Mouse (Mus musculus): ENCODE results near the gene Cdk14.

Gene Cdk14

GRCm38 (mm10) chr5:5185987-5186742 lies 233.9 kb downstream of the Cdk14 start:
- WGBS = 87% methylated on average over 3 of the region's 3 CpGs

- WGBS = 74% methylated on average over 2 of the region's 2 CpGs
Measured at GRCm38 (mm10) chr5:5180711-5181110, 239.4 kb downstream of the Cdk14 start.

- 73% methylated on average over 10 of the region's 10 CpGs for WGBS
Measured at GRCm38 (mm10) chr5:5176052-5176451, 244.1 kb downstream of the Cdk14 start.

GRCm38 (mm10) chr5:5175611-5176010 lies 244.5 kb downstream of the Cdk14 start:
- WGBS = 91% methylated on average over 1 of the region's 1 CpGs

- 68% methylated on average over 1 of the region's 1 CpGs for WGBS
Measured at GRCm38 (mm10) chr5:5175090-5175489, 245.0 kb downstream of the Cdk14 start.

GRCm38 (mm10) chr5:5166086-5166485 lies 254.0 kb downstream of the Cdk14 start:
- 58% methylated on average over 2 of the region's 2 CpGs for WGBS

- WGBS = 58% methylated on average over 5 of the region's 5 CpGs
Measured at GRCm38 (mm10) chr5:5164326-5164725, 255.8 kb downstream of the Cdk14 start.

- 65% methylated on average over 2 of the region's 2 CpGs for WGBS
Measured at GRCm38 (mm10) chr5:5163823-5164222, 256.3 kb downstream of the Cdk14 start.

GRCm38 (mm10) chr5:5159521-5159920 lies 260.6 kb downstream of the Cdk14 start:
- 44% methylated on average over 1 of the region's 1 CpGs for WGBS

GRCm38 (mm10) chr5:5139855-5140254 lies 280.3 kb downstream of the Cdk14 start:
- 64% methylated on average over 5 of the region's 5 CpGs for WGBS

- 63% methylated on average over 13 of the region's 13 CpGs for WGBS
Measured at GRCm38 (mm10) chr5:5134905-5135511, 285.1 kb downstream of the Cdk14 start.

GRCm38 (mm10) chr5:5134143-5134904 lies 285.8 kb downstream of the Cdk14 start:
- WGBS = 52% methylated on average over 6 of the region's 6 CpGs

GRCm38 (mm10) chr5:5128852-5129251 lies 291.3 kb downstream of the Cdk14 start:
- 57% methylated on average over 1 of the region's 1 CpGs for WGBS

GRCm38 (mm10) chr5:5124645-5125044 lies 295.5 kb downstream of the Cdk14 start:
- WGBS = 89% methylated on average over 4 of the region's 4 CpGs

- 78% methylated on average over 5 of the region's 5 CpGs for WGBS
Measured at GRCm38 (mm10) chr5:5116775-5117522, 303.2 kb downstream of the Cdk14 start.

- 81% methylated on average over 1 of the region's 1 CpGs for WGBS
Measured at GRCm38 (mm10) chr5:5115546-5115945, 304.6 kb downstream of the Cdk14 start.

- 54% methylated on average over 3 of the region's 3 CpGs for WGBS
Measured at GRCm38 (mm10) chr5:5109621-5110020, 310.5 kb downstream of the Cdk14 start.

- WGBS = 92% methylated on average over 3 of the region's 3 CpGs
Measured at GRCm38 (mm10) chr5:5109017-5109416, 311.1 kb downstream of the Cdk14 start.

- 66% methylated on average over 3 of the region's 3 CpGs for WGBS
Measured at GRCm38 (mm10) chr5:5096248-5096915, 323.7 kb downstream of the Cdk14 start.

GRCm38 (mm10) chr5:5092736-5093135 lies 327.4 kb downstream of the Cdk14 start:
- WGBS = 52% methylated on average over 7 of the region's 7 CpGs

- 80% methylated on average over 1 of the region's 1 CpGs for WGBS
Measured at GRCm38 (mm10) chr5:5071526-5071925, 348.6 kb downstream of the Cdk14 start.
